Mouse (Mus musculus) liver, embryonic 13.5 days (tissue): ENCODE data around the gene Aprt. TPM values are rescaled to one million over a fixed set of nuclear protein-coding genes. Genes with fewer than 3 reads are reported as not detected.

ENCODE experiments used
- ATAC-seq: fragments of 200-750 bp; cut with Nextera tagmentation; 2 replicates; pipeline ENCODE4 v1.8.0; 2017; ENCODE audit warnings: low read depth, mild to moderate bottlenecking, moderate number of reproducible peaks, moderate library complexity
- DNase-seq: peaks from one replicate; pipeline ENCODE4 v3.0.0; 2022
- H3K27ac ChIP-seq: fragments of 300-500 bp; sonication (generic); 2 replicates; pipeline ENCODE4 v1.5.1; 2015; ENCODE audit warnings: moderate library complexity, mild to moderate bottlenecking, inconsistent platforms
- H3K27me3 ChIP-seq: fragments of 300-500 bp; sonication (generic); 2 replicates; pipeline ENCODE4 v1.6.1; 2015; ENCODE audit warnings: mild to moderate bottlenecking, inconsistent platforms
- H3K36me3 ChIP-seq: fragments of 300-500 bp; sonication (generic); 2 replicates; pipeline ENCODE4 v1.6.1; 2015; ENCODE audit warnings: mild to moderate bottlenecking, inconsistent platforms
- H3K4me1 ChIP-seq: fragments of 300-500 bp; sonication (generic); replicated peaks from 2 replicates; pipeline ENCODE4 v1.6.1; 2015; ENCODE audit warnings: inconsistent platforms
- H3K4me2 ChIP-seq: fragments of 300-500 bp; sonication (generic); 2 replicates; pipeline ENCODE4 v1.6.1; 2015; ENCODE audit warnings: inconsistent platforms, mild to moderate bottlenecking, moderate library complexity
- H3K4me3 ChIP-seq: fragments of 300-500 bp; sonication (generic); replicated peaks from 2 replicates; pipeline ENCODE4 v1.5.1; 2015; ENCODE audit warnings: mild to moderate bottlenecking, inconsistent platforms
- H3K9ac ChIP-seq: fragments of 300-500 bp; sonication (generic); 2 replicates; pipeline ENCODE4 v1.6.1; 2015; ENCODE audit warnings: mild to moderate bottlenecking, inconsistent platforms
- H3K9me3 ChIP-seq: fragments of 300-500 bp; sonication (generic); replicated peaks from 2 replicates; pipeline ENCODE4 v1.6.1; 2016; ENCODE audit warnings: inconsistent platforms
- WGBS: fragments of 180-500 bp; shearing (Covaris S2); methylation state at CpG from one replicate; pipeline ENCODE4 v1.1.7; 2015; ENCODE audit not compliant: insufficient replicate concordance; 5-methylcytosine and 5-hydroxymethylcytosine counted together
- polyA plus RNA-seq: library from polyadenylated mRNA; unstranded; fragments of >200 nt; fragmentation: Nextera tagmentation; extraction: Ambion mirVana; gene quantifications from 2 replicates; pipeline ENCODE4 v1.2.1, GENCODE M21; 2015

Aprt gene
- polyA plus RNA-seq, 1 experiment from 2014 or later: 218 TPM

GRCm38 (mm10) chr8:122564363-122565352 is 12.1 kb downstream of the Aprt start:
- Histone ChIP-seq H3K27ac (peak overlapping the region; percentile 50; the same call in 1 of the 2 replicates), H3K27me3 (no peaks in the 10 kb centered on the region), H3K4me1 (peaks cover 41% of the 10 kb centered on the region), H3K36me3 (peaks cover 9% of the 10 kb centered on the region), H3K9ac (no peak overlapping the region), H3K4me2 (peak overlapping the region; percentile 12; the same call in 1 of the 2 replicates), H3K9me3 (no peaks in the 10 kb centered on the region), H3K4me3 (no peak overlapping the region)
- ATAC-seq (no peak), DNase-seq (no peak)
- 63% methylated on average over 25 of the region's 25 CpGs for WGBS

GRCm38 (mm10) chr8:122561199-122561598 is 15.5 kb downstream of the Aprt start:
- no peak overlapping the region; the same call in 1 of the 2 replicates for H3K27ac ChIP-seq
- no peak for ATAC-seq

GRCm38 (mm10) chr8:122558671-122559349 is 17.9 kb downstream of the Aprt start:
- ATAC-seq: no peak
- no peak for DNase-seq
- no peak overlapping the region for H3K27ac ChIP-seq

More at GRCm38 (mm10) chr8:122561199-122561598, 15.5 kb downstream of the Aprt start:
- 34% methylated on average over 5 of the region's 5 CpGs for WGBS
- H3K27me3 ChIP-seq: no peaks in the 10 kb centered on the region
- H3K4me3 ChIP-seq: no peak overlapping the region
- no peak for DNase-seq
- H3K9ac ChIP-seq: no peak overlapping the region
- H3K36me3 ChIP-seq: no peaks in the 10 kb centered on the region
- H3K4me2 ChIP-seq: no peak overlapping the region
- no peaks in the 10 kb centered on the region for H3K9me3 ChIP-seq
- peaks cover 49% of the 10 kb centered on the region for H3K4me1 ChIP-seq

GRCm38 (mm10) chr8:122557248-122558038 is 19.3 kb downstream of the Aprt start:
- peaks cover 61% of the 10 kb centered on the region for H3K4me1 ChIP-seq

More at GRCm38 (mm10) chr8:122558671-122559349, 17.9 kb downstream of the Aprt start:
- no peaks in the 10 kb centered on the region for H3K36me3 ChIP-seq
- H3K4me1 ChIP-seq: peaks cover 55% of the 10 kb centered on the region
- no peak overlapping the region for H3K4me2 ChIP-seq
- no peaks in the 10 kb centered on the region for H3K27me3 ChIP-seq
- H3K9me3 ChIP-seq: no peaks in the 10 kb centered on the region
- peak overlapping the region; percentile 33; the same call in 1 of the 2 replicates for H3K9ac ChIP-seq
- WGBS: 24% methylated on average over 12 of the region's 12 CpGs
- no peak overlapping the region for H3K4me3 ChIP-seq

GRCm38 (mm10) chr8:122556030-122557009 is 20.4 kb downstream of the Aprt start:
- 18% methylated on average over 12 of the region's 12 CpGs for WGBS
- H3K4me2 ChIP-seq: peak overlapping the region; percentile 66

More at GRCm38 (mm10) chr8:122557248-122558038, 19.3 kb downstream of the Aprt start:
- DNase-seq (no peak), ATAC-seq (0 out of 2 replicates have a peak, but pooled peaks have one; percentile 3)
- 16% methylated on average over 10 of the region's 10 CpGs for WGBS
- peak overlapping the region; percentile 43 for H3K4me3 ChIP-seq
- peak overlapping the region; percentile 66 for H3K4me2 ChIP-seq
- no peaks in the 10 kb centered on the region for H3K36me3 ChIP-seq
- H3K9ac ChIP-seq: peak overlapping the region; percentile 72
- no peaks in the 10 kb centered on the region for H3K27me3 ChIP-seq
- H3K9me3 ChIP-seq: no peaks in the 10 kb centered on the region
- peak overlapping the region; percentile 81 for H3K27ac ChIP-seq

GRCm38 (mm10) chr8:122554786-122555185 is 21.9 kb downstream of the Aprt start:
- 77% methylated on average over 6 of the region's 6 CpGs for WGBS
- Histone ChIP-seq H3K4me3 (no peak overlapping the region), H3K4me2 (no peak overlapping the region), H3K27ac (0 out of 2 replicates have a peak overlapping the region, but pooled peaks have one; percentile 12), H3K9ac (peak overlapping the region; percentile 24; the same call in 1 of the 2 replicates), H3K4me1 (peaks cover 70% of the 10 kb centered on the region), H3K27me3 (no peaks in the 10 kb centered on the region), H3K9me3 (no peaks in the 10 kb centered on the region), H3K36me3 (no peaks in the 10 kb centered on the region)
- DNase-seq (no peak), ATAC-seq (no peak)

More at GRCm38 (mm10) chr8:122556030-122557009, 20.4 kb downstream of the Aprt start:
- Histone ChIP-seq H3K36me3 (no peaks in the 10 kb centered on the region), H3K27ac (peak overlapping the region; percentile 81), H3K4me1 (peaks cover 69% of the 10 kb centered on the region), H3K27me3 (no peaks in the 10 kb centered on the region), H3K9me3 (no peaks in the 10 kb centered on the region), H3K4me3 (peak overlapping the region; percentile 43), H3K9ac (peak overlapping the region; percentile 72)
- DNase-seq (no peak), ATAC-seq (peak; percentile 80)

GRCm38 (mm10) chr8:122551265-122552051 is 25.3 kb downstream of the Aprt start, which contains the start of gene Piezo1:
Piezo1 (minus strand) TSS chr8:122551329.
- Histone ChIP-seq H3K4me1 (peaks cover 75% of the 10 kb centered on the region), H3K9me3 (no peaks in the 10 kb centered on the region), H3K27me3 (no peaks in the 10 kb centered on the region), H3K4me2 (peak within 1 kb of the TSS; percentile 99), H3K27ac (peak within 1 kb of the TSS; percentile 99), H3K36me3 (peaks cover 7% of the 10 kb centered on the region; the same call in 1 of the 2 replicates), H3K9ac (peak within 1 kb of the TSS; percentile 99), H3K4me3 (peak within 1 kb of the TSS; percentile 99)
- peak; percentile 70 for ATAC-seq
- 9% methylated on average over 50 of the region's 56 CpGs for WGBS
- peak; percentile 88 for DNase-seq

GRCm38 (mm10) chr8:122550995-122551264 is 25.8 kb downstream of the Aprt start:
- peak overlapping the region; percentile 99 for H3K4me2 ChIP-seq
- peak overlapping the region; percentile 99 for H3K4me3 ChIP-seq
- peak overlapping the region; percentile 99 for H3K27ac ChIP-seq
- 0% methylated on average over 41 of the region's 43 CpGs for WGBS
- peaks cover 75% of the 10 kb centered on the region for H3K4me1 ChIP-seq
- H3K9ac ChIP-seq: peak overlapping the region; percentile 99
- H3K27me3 ChIP-seq: no peaks in the 10 kb centered on the region
- ATAC-seq (peak; percentile 8), DNase-seq (no peak)
- H3K9me3 ChIP-seq: no peaks in the 10 kb centered on the region
- peaks cover 9% of the 10 kb centered on the region; the same call in 1 of the 2 replicates for H3K36me3 ChIP-seq

GRCm38 (mm10) chr8:122550234-122550994 is 26.3 kb downstream of the Aprt start:
- ATAC-seq: peak; percentile 19; the same call in 1 of the 2 replicates
- Histone ChIP-seq H3K9me3 (no peaks in the 10 kb centered on the region), H3K9ac (peak overlapping the region; percentile 99), H3K27ac (peak overlapping the region; percentile 99), H3K27me3 (no peaks in the 10 kb centered on the region), H3K36me3 (peaks cover 9% of the 10 kb centered on the region; the same call in 1 of the 2 replicates), H3K4me1 (peaks cover 75% of the 10 kb centered on the region), H3K4me2 (peak overlapping the region; percentile 99), H3K4me3 (peak overlapping the region; percentile 99)
- WGBS: under 1% methylated on average over 52 of the region's 52 CpGs
- DNase-seq: peak; percentile 56
